Mouse (Mus musculus): ENCODE measurements around the gene Prokr2. TPM values are rescaled to one million over a fixed set of nuclear protein-coding genes. Genes with fewer than 3 reads are reported as not detected.

Prokr2 gene
- polyA plus RNA-seq, 1 experiment from 2014 or later: not detected

DNA sequence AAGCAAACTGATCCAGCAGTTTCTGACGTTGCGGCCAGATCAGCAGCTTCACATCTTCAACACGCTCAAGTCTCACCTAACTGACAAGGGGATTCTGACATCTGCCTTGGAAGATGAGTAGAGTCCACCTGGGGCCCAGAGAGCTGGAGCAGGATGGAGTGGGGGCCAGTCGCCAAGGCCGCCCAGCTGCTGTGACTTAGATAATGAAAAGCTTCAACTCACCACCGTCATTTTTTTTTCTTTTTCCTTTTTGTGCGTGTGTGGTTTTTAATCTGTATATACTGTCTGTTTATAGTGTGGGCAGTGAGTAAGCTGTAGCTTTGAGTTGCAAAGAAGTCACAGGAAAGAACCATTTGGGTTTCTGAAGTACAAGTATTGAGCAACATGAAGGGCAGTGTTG, 80.1 kb downstream of the Prokr2 start:
- ATAC-seq (ENCODE audit: low FRiP score, low TSS enrichment) (no peak), DNase-seq (ENCODE audit: low spot score) (no peak)
- no peak for TF ChIP-seq EP300 (optimal IDR thresholded peaks at IDR 0.05)
- TF ChIP-seq CTCF (IDR thresholded peaks at IDR 0.05; ENCODE audit: low read depth): no peak
- Histone ChIP-seq H3K9ac (ENCODE audit: low read length) (no peak overlapping the region), H3K4me3 (ENCODE audit: low read depth, low read length) (no peak overlapping the region), H3K27ac (replicated peaks) (no peak overlapping the region), H3K36me3 (ENCODE audit: control insufficient read depth, insufficient read depth, low read length) (peaks cover 5% of the 10 kb centered on the region; the same call in 1 of the 2 replicates), H3K9me3 (ENCODE audit: control insufficient read depth, low read length) (no peaks in the 10 kb centered on the region), H3K4me1 (replicated peaks; ENCODE audit: control insufficient read depth, insufficient read depth) (no peaks in the 10 kb centered on the region), H3K27me3 (ENCODE audit: control insufficient read depth, insufficient read depth, low read length) (no peaks in the 10 kb centered on the region), H3K4me2 (replicated peaks; ENCODE audit: low read depth) (no peak overlapping the region)
- 87% methylated on average over 7 of the region's 7 CpGs for WGBS

DNA sequence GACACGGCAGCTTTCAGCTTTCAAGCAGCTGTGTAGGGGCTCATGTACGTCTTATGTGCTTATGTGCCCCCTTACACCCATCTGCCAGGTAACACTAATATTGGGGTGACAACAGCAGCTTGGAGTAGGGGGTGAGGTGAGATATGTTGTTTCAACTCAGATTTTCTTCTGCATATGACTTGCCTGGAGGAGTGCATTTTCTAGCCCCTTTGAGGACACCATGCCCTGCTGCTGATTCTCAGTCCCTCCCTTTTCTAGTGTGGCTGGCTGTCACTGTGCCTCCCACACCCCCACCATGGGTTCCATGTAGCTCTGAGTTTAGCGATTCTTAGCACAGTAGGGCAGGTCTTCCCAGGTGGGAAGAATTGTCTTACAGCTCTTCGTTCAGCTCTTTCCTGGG, 83.8 kb downstream of the Prokr2 start:
- no peak overlapping the region for H3K4me2 ChIP-seq (replicated peaks; ENCODE audit: low read depth)
- no peaks in the 10 kb centered on the region for H3K27me3 ChIP-seq (ENCODE audit: control insufficient read depth, insufficient read depth, low read length)
- no peak for ATAC-seq (ENCODE audit: low FRiP score, low TSS enrichment)
- no peak overlapping the region for H3K4me3 ChIP-seq (ENCODE audit: low read depth, low read length)
- H3K36me3 ChIP-seq (ENCODE audit: control insufficient read depth, insufficient read depth, low read length): peaks cover 14% of the 10 kb centered on the region
- H3K4me1 ChIP-seq (replicated peaks; ENCODE audit: control insufficient read depth, insufficient read depth): no peaks in the 10 kb centered on the region
- H3K27ac ChIP-seq (replicated peaks): no peak overlapping the region
- 92% methylated on average over 4 of the region's 4 CpGs for WGBS
- DNase-seq (ENCODE audit: low spot score): no peak
- TF ChIP-seq EP300 (optimal IDR thresholded peaks at IDR 0.05): no peak
- TF ChIP-seq CTCF (IDR thresholded peaks at IDR 0.05; ENCODE audit: low read depth): no peak
- no peaks in the 10 kb centered on the region for H3K9me3 ChIP-seq (ENCODE audit: control insufficient read depth, low read length)
- H3K9ac ChIP-seq (ENCODE audit: low read length): no peak overlapping the region

DNA sequence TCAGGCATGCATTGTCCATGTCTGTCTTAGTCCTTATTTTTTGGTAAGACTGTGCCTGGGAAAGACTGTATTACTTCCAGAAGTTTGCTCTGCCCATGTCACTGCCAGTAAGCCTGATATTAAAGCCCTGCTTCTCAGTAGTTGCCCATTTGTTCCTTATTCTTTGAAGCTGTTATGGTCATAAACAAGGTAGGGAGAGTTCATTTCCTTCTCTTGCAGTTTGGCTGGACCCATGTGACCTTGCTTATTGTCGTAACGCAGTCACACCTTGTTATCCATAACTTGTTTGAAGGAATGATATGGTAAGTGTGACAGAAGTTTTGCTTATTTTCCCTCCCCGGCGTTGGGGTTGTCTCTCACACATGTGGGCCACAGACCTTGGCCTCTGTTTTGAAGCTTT, 87.0 kb downstream of the Prokr2 start:
- peak; percentile 45; the same call in 1 of the 2 replicates for ATAC-seq (ENCODE audit: low FRiP score, low TSS enrichment)
- H3K4me2 ChIP-seq (replicated peaks; ENCODE audit: low read depth): no peak overlapping the region
- no peaks in the 10 kb centered on the region for H3K9me3 ChIP-seq (ENCODE audit: control insufficient read depth, low read length)
- no peak overlapping the region for H3K4me3 ChIP-seq (ENCODE audit: low read depth, low read length)
- TF ChIP-seq EP300 (optimal IDR thresholded peaks at IDR 0.05) (no peak), CTCF (IDR thresholded peaks at IDR 0.05; ENCODE audit: low read depth) (no peak)
- no peak for DNase-seq (ENCODE audit: low spot score)
- H3K9ac ChIP-seq (ENCODE audit: low read length): no peak overlapping the region
- 88% methylated on average over 4 of the region's 4 CpGs for WGBS
- peaks cover 25% of the 10 kb centered on the region for H3K36me3 ChIP-seq (ENCODE audit: control insufficient read depth, insufficient read depth, low read length)
- H3K4me1 ChIP-seq (replicated peaks; ENCODE audit: control insufficient read depth, insufficient read depth): no peaks in the 10 kb centered on the region
- no peak overlapping the region for H3K27ac ChIP-seq (replicated peaks)
- no peaks in the 10 kb centered on the region for H3K27me3 ChIP-seq (ENCODE audit: control insufficient read depth, insufficient read depth, low read length)

DNA sequence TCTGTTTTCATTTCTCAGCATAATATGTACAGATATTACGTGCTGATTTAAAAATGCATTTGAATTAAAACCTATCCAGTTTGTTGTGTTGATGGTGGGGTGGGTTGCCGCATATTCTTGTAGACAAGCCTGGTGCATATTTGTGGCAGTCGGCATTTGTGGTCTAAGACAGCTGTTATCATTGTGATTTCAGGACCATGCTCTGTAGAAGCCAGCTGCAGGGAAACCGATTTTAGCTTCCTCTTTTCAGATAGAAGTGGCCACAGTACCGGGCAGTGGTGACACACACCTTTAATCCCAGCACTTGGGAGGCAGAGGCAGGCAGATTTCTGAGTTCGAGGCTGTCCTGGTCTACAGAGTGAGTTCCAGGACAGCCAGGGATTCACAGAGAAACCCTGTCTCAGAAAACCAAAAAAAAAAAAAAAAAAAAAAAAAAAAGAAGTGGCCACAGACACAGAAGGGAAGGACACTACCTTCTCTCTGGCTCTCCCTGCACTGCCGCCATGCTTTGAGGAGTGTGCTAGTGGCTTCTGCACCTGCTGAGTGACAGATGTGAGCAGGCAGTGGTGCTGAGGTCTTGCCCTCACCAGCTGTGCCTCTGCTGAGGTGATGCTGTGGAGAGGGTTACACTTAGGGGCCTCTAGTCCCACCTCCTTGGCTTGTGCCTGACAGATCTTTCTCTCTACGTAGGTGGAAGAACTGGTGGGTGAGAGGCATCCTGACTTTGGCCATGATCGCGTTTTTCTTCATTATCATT, 91.4 kb downstream of the Prokr2 start:
- Histone ChIP-seq H3K4me2 (replicated peaks; ENCODE audit: low read depth) (no peak overlapping the region), H3K36me3 (ENCODE audit: control insufficient read depth, insufficient read depth, low read length) (peaks cover 17% of the 10 kb centered on the region), H3K9ac (ENCODE audit: low read length) (no peak overlapping the region), H3K4me3 (ENCODE audit: low read depth, low read length) (no peak overlapping the region), H3K9me3 (ENCODE audit: control insufficient read depth, low read length) (no peaks in the 10 kb centered on the region), H3K27me3 (ENCODE audit: control insufficient read depth, insufficient read depth, low read length) (no peaks in the 10 kb centered on the region), H3K27ac (replicated peaks) (no peak overlapping the region), H3K4me1 (replicated peaks; ENCODE audit: control insufficient read depth, insufficient read depth) (no peaks in the 10 kb centered on the region)
- 91% methylated on average over 10 of the region's 10 CpGs for WGBS
- no peak for TF ChIP-seq EP300 (optimal IDR thresholded peaks at IDR 0.05)
- no peak for TF ChIP-seq CTCF (IDR thresholded peaks at IDR 0.05; ENCODE audit: low read depth)
- DNase-seq (ENCODE audit: low spot score) (no peak), ATAC-seq (ENCODE audit: low FRiP score, low TSS enrichment) (no peak)

DNA sequence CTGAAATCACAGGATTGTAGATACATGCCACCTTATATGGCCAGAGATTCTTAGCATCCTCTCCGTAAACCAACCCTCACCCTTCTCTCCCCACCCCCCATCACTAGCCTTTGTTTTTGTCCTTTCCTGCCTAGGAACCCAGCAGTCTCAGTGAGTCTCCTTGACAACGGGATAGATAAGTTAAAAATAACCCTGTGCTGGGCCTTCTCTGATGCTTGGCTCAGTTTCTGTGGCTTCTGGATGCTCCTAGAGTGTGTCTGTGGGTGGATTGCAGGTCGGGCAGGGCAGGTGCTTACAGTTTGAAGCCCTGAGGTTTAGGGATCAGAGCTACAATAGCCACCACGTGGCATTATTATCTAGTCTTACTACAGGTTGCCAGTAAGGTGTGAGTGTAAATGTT, 93.2 kb downstream of the Prokr2 start:
- Histone ChIP-seq H3K27me3 (ENCODE audit: control insufficient read depth, insufficient read depth, low read length) (no peaks in the 10 kb centered on the region), H3K4me1 (replicated peaks; ENCODE audit: control insufficient read depth, insufficient read depth) (no peaks in the 10 kb centered on the region), H3K36me3 (ENCODE audit: control insufficient read depth, insufficient read depth, low read length) (peaks cover 11% of the 10 kb centered on the region), H3K9ac (ENCODE audit: low read length) (no peak overlapping the region), H3K9me3 (ENCODE audit: control insufficient read depth, low read length) (no peaks in the 10 kb centered on the region), H3K27ac (replicated peaks) (no peak overlapping the region), H3K4me2 (replicated peaks; ENCODE audit: low read depth) (no peak overlapping the region), H3K4me3 (ENCODE audit: low read depth, low read length) (no peak overlapping the region)
- WGBS: 43% methylated on average over 4 of the region's 4 CpGs
- ATAC-seq (ENCODE audit: low FRiP score, low TSS enrichment) (no peak), DNase-seq (ENCODE audit: low spot score) (no peak)
- TF ChIP-seq EP300 (optimal IDR thresholded peaks at IDR 0.05) (no peak), CTCF (IDR thresholded peaks at IDR 0.05; ENCODE audit: low read depth) (no peak)

DNA sequence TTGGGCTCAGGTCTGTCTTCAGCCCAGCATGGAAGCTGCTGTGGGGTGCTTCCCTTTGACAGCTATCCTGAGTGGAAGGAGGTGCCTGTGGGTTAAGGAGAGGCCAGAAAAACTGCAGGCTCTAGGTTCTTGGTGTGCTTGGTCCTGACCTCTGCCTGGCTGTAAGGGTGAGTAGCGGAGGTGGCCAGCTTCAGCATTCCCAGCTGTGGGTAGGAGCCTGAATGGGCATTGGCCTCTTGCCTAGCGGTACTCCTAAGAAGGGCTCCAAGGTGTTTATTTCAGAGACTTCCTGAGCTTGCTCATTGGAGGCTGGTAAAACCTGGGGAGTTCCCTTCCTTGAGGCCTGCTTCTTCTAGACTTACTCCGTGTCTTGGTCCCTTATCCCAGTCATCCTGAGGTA, 94.0 kb downstream of the Prokr2 start:
- Histone ChIP-seq H3K4me1 (replicated peaks; ENCODE audit: control insufficient read depth, insufficient read depth) (no peaks in the 10 kb centered on the region), H3K27me3 (ENCODE audit: control insufficient read depth, insufficient read depth, low read length) (no peaks in the 10 kb centered on the region), H3K27ac (replicated peaks) (0 out of 2 replicates have a peak overlapping the region, but pooled peaks have one; percentile 2), H3K4me2 (replicated peaks; ENCODE audit: low read depth) (no peak overlapping the region), H3K9me3 (ENCODE audit: control insufficient read depth, low read length) (no peaks in the 10 kb centered on the region), H3K4me3 (ENCODE audit: low read depth, low read length) (no peak overlapping the region), H3K9ac (ENCODE audit: low read length) (no peak overlapping the region), H3K36me3 (ENCODE audit: control insufficient read depth, insufficient read depth, low read length) (peaks cover 10% of the 10 kb centered on the region)
- DNase-seq (ENCODE audit: low spot score): no peak
- WGBS: 73% methylated on average over 3 of the region's 3 CpGs
- no peak for ATAC-seq (ENCODE audit: low FRiP score, low TSS enrichment)
- TF ChIP-seq CTCF (IDR thresholded peaks at IDR 0.05; ENCODE audit: low read depth) (no peak), EP300 (optimal IDR thresholded peaks at IDR 0.05) (no peak)
